9 mouse cellular contexts compared by ENCODE assay signal in the genomic region with DNA sequence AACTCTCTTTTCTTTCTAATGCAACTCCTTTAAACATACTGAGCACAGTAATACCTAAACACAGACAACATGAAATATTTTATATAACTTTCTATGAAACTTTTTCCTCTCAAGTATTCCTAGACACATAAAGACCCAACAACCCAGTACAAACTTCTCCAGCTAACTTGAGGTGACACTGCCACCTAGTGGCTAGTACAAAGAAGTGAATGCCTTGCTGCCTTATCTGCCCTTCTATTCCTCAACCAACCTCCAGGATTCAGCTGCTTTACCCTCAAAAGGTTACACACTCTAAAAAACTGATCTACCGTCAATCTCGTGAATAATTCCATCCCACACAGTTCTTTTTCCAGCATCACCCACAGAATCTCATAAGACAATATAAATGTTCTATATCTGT. TPM values are rescaled to one million over a fixed set of nuclear protein-coding genes. Genes with fewer than 3 reads are reported as not detected.
DNase-seq lines count a peak whose midpoint lies in the region; ATAC-seq and TF ChIP-seq lines count a peak whose summit lies in the region.
"Had no signal": no experiment of that assay in that cellular context is flagged by ENCODE, and none has a peak within 500 bp of the region (broad histone marks: within the 10 kb centered on the region; RNA-seq: fewer than 3 reads in every experiment).

No protein-coding gene starts in this region.

- H3K4me3 ChIP-seq in heart, embryonic 16.5 days (ENCODE audit: low read length): no peak overlapping the region
- no peak overlapping the region for H3K4me3 ChIP-seq in heart, embryonic 11.5 days (ENCODE audit: low read depth, low read length)
- no peak overlapping the region for H3K4me3 ChIP-seq in CH12.LX (replicated peaks in 1 of 3; ENCODE audit: low read depth in 2 of 3, low read length in 2 of 3, poor library complexity in 1 of 3)
- H3K4me3 ChIP-seq in lung, postnatal 0 days (ENCODE audit: low read depth, low read length): no peak overlapping the region
- no peak overlapping the region for H3K4me3 ChIP-seq in stomach, postnatal 0 days (ENCODE audit: low read depth, low read length)
- H3K4me3 ChIP-seq: limb, embryonic 12.5 days had no signal

- H3K9me3 ChIP-seq in heart, embryonic 16.5 days (replicated peaks; ENCODE audit: control insufficient read depth, low read length): no peaks in the 10 kb centered on the region
- no peaks in the 10 kb centered on the region for H3K9me3 ChIP-seq in heart, embryonic 11.5 days (replicated peaks; ENCODE audit: control insufficient read depth, low read length)
- no peaks in the 10 kb centered on the region for H3K9me3 ChIP-seq in CH12.LX (replicated peaks; ENCODE audit: low read length)
- H3K9me3 ChIP-seq in lung, postnatal 0 days (ENCODE audit: low read length): no peaks in the 10 kb centered on the region
- no peaks in the 10 kb centered on the region for H3K9me3 ChIP-seq in stomach, postnatal 0 days (ENCODE audit: control insufficient read depth, low read length)
- H3K9me3 ChIP-seq: limb, embryonic 12.5 days had no signal

- no peaks in the 10 kb centered on the region for H3K36me3 ChIP-seq in heart, embryonic 16.5 days (ENCODE audit: control insufficient read depth, insufficient read depth)
- no peaks in the 10 kb centered on the region for H3K36me3 ChIP-seq in heart, embryonic 11.5 days (ENCODE audit: control insufficient read depth, insufficient read depth, low read length)
- H3K36me3 ChIP-seq in CH12.LX (replicated peaks in 1 of 2; ENCODE audit: control insufficient read depth in 1 of 2, insufficient read depth in 1 of 2, low read length in 1 of 2): peaks cover 0 to 2% of the 10 kb centered on the region in 2 experiments
- no peaks in the 10 kb centered on the region for H3K36me3 ChIP-seq in lung, postnatal 0 days (ENCODE audit: insufficient read depth, low read length)
- H3K36me3 ChIP-seq in stomach, postnatal 0 days (ENCODE audit: control insufficient read depth, insufficient read depth, low read length): no peaks in the 10 kb centered on the region
- H3K36me3 ChIP-seq: limb, embryonic 12.5 days had no signal

- TF ChIP-seq EP300 in CH12.LX (IDR thresholded peaks at IDR 0.05; ENCODE audit: low read length): no peak
- no peak for TF ChIP-seq EP300 in lung, postnatal 0 days (IDR thresholded peaks at IDR 0.05)
- TF ChIP-seq EP300 in stomach, postnatal 0 days (optimal IDR thresholded peaks at IDR 0.05): no peak

- ATAC-seq in heart, embryonic 16.5 days (replicated peaks; ENCODE audit: extremely low read depth, insufficient read depth, low FRiP score): peak; percentile 49; the same call in 1 of the 2 replicates
- ATAC-seq in heart, embryonic 11.5 days (replicated peaks; ENCODE audit: insufficient number of reproducible peaks, low FRiP score, low TSS enrichment): no peak
- ATAC-seq in lung, postnatal 0 days: peak; percentile 70
- no peak for ATAC-seq in stomach, postnatal 0 days (ENCODE audit: low FRiP score, low TSS enrichment)

- in situ Hi-C loops in CH12.LX (cut with MboI; ENCODE audit: low pct_ligation_motif_present, low pct_unique_long_range_greater_than_20kb, low sequenced_read_pairs): no loop called here

- H3K9ac ChIP-seq in heart, embryonic 16.5 days (ENCODE audit: low read length): no peak overlapping the region
- no peak overlapping the region for H3K9ac ChIP-seq in heart, embryonic 11.5 days (ENCODE audit: low read depth, low read length)
- no peak overlapping the region for H3K9ac ChIP-seq in CH12.LX (ENCODE audit: insufficient read depth, low read depth)
- H3K9ac ChIP-seq in lung, postnatal 0 days (replicated peaks; ENCODE audit: low read depth): no peak overlapping the region
- H3K9ac ChIP-seq in stomach, postnatal 0 days (ENCODE audit: low read length): no peak overlapping the region
- H3K9ac ChIP-seq: limb, embryonic 12.5 days had no signal

- peak; percentile 82 for TF ChIP-seq RAD21 in CH12.LX (IDR thresholded peaks at IDR 0.05; ENCODE audit: low read depth, low read length)

- peak; percentile 74 to 87 for TF ChIP-seq CTCF in CH12.LX (conservative IDR thresholded peaks at IDR 0.05 in 1 of 2, IDR thresholded peaks at IDR 0.05 in 1 of 2; ENCODE audit: low read depth in 2 of 2, low read length in 2 of 2)
- peak; percentile 87 for TF ChIP-seq CTCF in lung, postnatal 0 days (IDR thresholded peaks at IDR 0.05)
- peak; percentile 87 for TF ChIP-seq CTCF in stomach, postnatal 0 days (IDR thresholded peaks at IDR 0.05; ENCODE audit: low read depth)

- H3K27me3 ChIP-seq in heart, embryonic 16.5 days (ENCODE audit: control insufficient read depth, insufficient read depth, low read length): no peaks in the 10 kb centered on the region
- H3K27me3 ChIP-seq in heart, embryonic 11.5 days (ENCODE audit: control insufficient read depth, insufficient read depth, low read length): no peaks in the 10 kb centered on the region
- H3K27me3 ChIP-seq in CH12.LX (replicated peaks): no peaks in the 10 kb centered on the region
- no peaks in the 10 kb centered on the region for H3K27me3 ChIP-seq in lung, postnatal 0 days (replicated peaks; ENCODE audit: insufficient read depth, low read length)
- no peaks in the 10 kb centered on the region for H3K27me3 ChIP-seq in stomach, postnatal 0 days (ENCODE audit: control insufficient read depth, insufficient read depth, low read length)
- H3K27me3 ChIP-seq: limb, embryonic 12.5 days had no signal

- no peak for TF ChIP-seq POLR2A in CH12.LX (IDR thresholded peaks at IDR 0.05; ENCODE audit: low read depth, low read length)

- dilution Hi-C loops in CH12.LX (cut with MboI; ENCODE audit: extremely low pct_ligation_motif_present, extremely low pct_unique_long_range_greater_than_20kb, low sequenced_read_pairs): no loop called here

- peaks cover 8% of the 10 kb centered on the region for H3K4me1 ChIP-seq in heart, embryonic 16.5 days (ENCODE audit: control insufficient read depth, insufficient read depth, low read length)
- H3K4me1 ChIP-seq in heart, embryonic 11.5 days (ENCODE audit: control insufficient read depth, insufficient read depth, low read length): 0 out of 2 replicates have a peak, but pooled peaks cover 2% of the 10 kb centered on the region
- H3K4me1 ChIP-seq in CH12.LX (ENCODE audit: control insufficient read depth in 1 of 2, insufficient read depth in 2 of 2): peaks cover 2 to 31% of the 10 kb centered on the region in 2 experiments; a peak in 2 of 4 replicates
- peaks cover 5% of the 10 kb centered on the region; the same call in 1 of the 2 replicates for H3K4me1 ChIP-seq in lung, postnatal 0 days (ENCODE audit: insufficient read depth, low read depth, low read length)
- no peaks in the 10 kb centered on the region for H3K4me1 ChIP-seq in stomach, postnatal 0 days (replicated peaks; ENCODE audit: control insufficient read depth, insufficient read depth)
- H3K4me1 ChIP-seq: limb, embryonic 12.5 days had no signal

- 17% methylated on average over 2 of the region's 2 CpGs for WGBS in heart, embryonic 16.5 days
- WGBS in heart, embryonic 11.5 days (ENCODE audit: insufficient replicate concordance): 33% methylated on average over 2 of the region's 2 CpGs
- WGBS in lung, postnatal 0 days: 22% methylated on average over 2 of the region's 2 CpGs
- WGBS in stomach, postnatal 0 days: 27% methylated on average over 2 of the region's 2 CpGs

- H3K27ac ChIP-seq in heart, embryonic 16.5 days (ENCODE audit: low read length): no peak overlapping the region
- no peak overlapping the region for H3K27ac ChIP-seq in heart, embryonic 11.5 days (ENCODE audit: low read depth, low read length)
- no peak overlapping the region for H3K27ac ChIP-seq in CH12.LX (ENCODE audit: insufficient read depth, low read depth)
- H3K27ac ChIP-seq in lung, postnatal 0 days (ENCODE audit: low read length): no peak overlapping the region
- H3K27ac ChIP-seq in stomach, postnatal 0 days (replicated peaks): no peak overlapping the region
- H3K27ac ChIP-seq: limb, embryonic 12.5 days had no signal

- H3K79me2 ChIP-seq in CH12.LX (replicated peaks; ENCODE audit: control insufficient read depth, extremely low read depth, insufficient read depth, poor library complexity, severe bottlenecking): peaks cover 7% of the 10 kb centered on the region; the same call in 1 of the 2 replicates

- H3K4me2 ChIP-seq in heart, embryonic 16.5 days (ENCODE audit: low read depth, low read length): no peak overlapping the region
- no peak overlapping the region for H3K4me2 ChIP-seq in heart, embryonic 11.5 days
- no peak overlapping the region for H3K4me2 ChIP-seq in CH12.LX (ENCODE audit: insufficient read depth, low read depth, poor library complexity, severe bottlenecking)
- no peak overlapping the region for H3K4me2 ChIP-seq in lung, postnatal 0 days (replicated peaks; ENCODE audit: low read depth, low read length)
- H3K4me2 ChIP-seq in stomach, postnatal 0 days (replicated peaks; ENCODE audit: low read depth): no peak overlapping the region
- H3K4me2 ChIP-seq: limb, embryonic 12.5 days had no signal

- DNase-seq in CH12.LX (ENCODE audit: extremely low read depth): peak; percentile 70
- peak; percentile 28 for DNase-seq in c-Kit-positive CD71-negative TER-119-negative erythroid progenitor cells, embryonic 14.5 days (ENCODE audit: low read depth)
- peak; percentile 26 for DNase-seq in heart, postnatal 4 days
- peak; percentile 85 for DNase-seq in lung, postnatal 0 days (ENCODE audit: low spot score)
- peak; percentile 30 for DNase-seq in stomach, postnatal 0 days (ENCODE audit: low spot score)
- DNase-seq in right cerebral cortex, postnatal 25 days: no peak

TF ChIP-seq in CH12.LX, 34 proteins besides CTCF, POLR2A, EP300 and RAD21:
- TF ChIP-seq E2F4 (IDR thresholded peaks at IDR 0.05; ENCODE audit: insufficient replicate concordance, low read depth, low read length): no peak
- peak; percentile 80 for TF ChIP-seq SMC3 (IDR thresholded peaks at IDR 0.05; ENCODE audit: low read depth, low read length)

RNA-seq across cellular contexts. Expression of a gene that starts 16.4 kb away (rescaled TPM):
- 58.2 and 61.7 TPM in 2 replicates for polyA plus RNA-seq in heart, embryonic 16.5 days (2015; fragmentation: Nextera tagmentation; extraction: Ambion mirVana)
- 36.0 and 39.0 TPM in 2 replicates for polyA plus RNA-seq in heart, embryonic 11.5 days (2014; fragmentation: Nextera tagmentation; extraction: Ambion mirVana)
- total RNA-seq in CH12.LX (2012; rRNA removed): 7.9 and 8.8 TPM in 2 replicates
- 9.6 and 9.8 TPM in 2 replicates for total RNA-seq in CH12.LX (2014; rRNA removed)
- 8.5 and 9.3 TPM in 2 replicates for polyA plus RNA-seq in CH12.LX (2012; ENCODE audit: insufficient read length, low read depth)
- total RNA-seq in heart, postnatal 4 days (2021): 10 to 100 TPM; 95.0 to 96.6 TPM
- 48.0 and 56.3 TPM in 2 replicates for polyA plus RNA-seq in lung, postnatal 0 days (2015; fragmentation: Nextera tagmentation; extraction: Ambion mirVana)
- 18.1 and 19.7 TPM in 2 replicates for polyA plus RNA-seq in stomach, postnatal 0 days (2015; fragmentation: Nextera tagmentation; extraction: Ambion mirVana)

Comparison
In these comparisons a context has a peak if more than half of its experiments do, and no peak if none do; other contexts are left out.
1. ATAC-seq: peak in heart, embryonic 16.5 days (single experiment) and lung, postnatal 0 days (single experiment); none in heart, embryonic 11.5 days (single experiment) and stomach, postnatal 0 days (single experiment).
2. Peak in every context shown above with its lines, with median percentiles within 50 percentile points of each other: CTCF ChIP-seq.